Mouse (Mus musculus) thymus, adult 2 months (tissue): ENCODE data around the gene Alkbh2.

ENCODE experiments used
- CTCF ChIP-seq: fragments of 200-500 bp; IDR thresholded peaks from 2 replicates; pipeline ENCODE4 v1.5.1; 2012; ENCODE audit warnings: mild to moderate bottlenecking, control low read depth, low read length, moderate library complexity, borderline replicate concordance; ENCODE audit not compliant: control insufficient read depth, poor library complexity, insufficient read depth; ENCODE audit errors: extremely low read depth
- POLR2A ChIP-seq: fragments of 200-500 bp; IDR thresholded peaks from 2 replicates; pipeline ENCODE4 v1.6.1; 2012; ENCODE audit warnings: mild to moderate bottlenecking, low read length, control low read depth, moderate library complexity; ENCODE audit not compliant: control insufficient read depth, poor library complexity, insufficient read depth; ENCODE audit errors: extremely low read depth

GRCm38 (mm10) chr5:114152359-114153092 lies 24.5 kb upstream of the Alkbh2 start:
- TF ChIP-seq POLR2A (no peak), CTCF (no peak)
